Mouse (Mus musculus) telencephalon, adult 2 months (tissue): ENCODE results near the gene Smarce1.

Experiments
- DNase-seq: peaks from one replicate; pipeline ENCODE4 v3.0.0-alpha.2; 2011; ENCODE audit warnings: low read depth, low spot score

The Smarce1 gene

GRCm38 (mm10) chr11:99169438-99169837 lies 61.4 kb downstream of the Smarce1 start:
- DNase-seq = no peak

GRCm38 (mm10) chr11:99168030-99168474 lies 62.8 kb downstream of the Smarce1 start:
- no peak for DNase-seq

GRCm38 (mm10) chr11:99167576-99167975 lies 63.2 kb downstream of the Smarce1 start:
- DNase-seq = no peak

- no peak for DNase-seq
Observed at GRCm38 (mm10) chr11:99166241-99166640, 64.6 kb downstream of the Smarce1 start.

- DNase-seq = no peak
Observed at GRCm38 (mm10) chr11:99165031-99165752, 65.6 kb downstream of the Smarce1 start.

GRCm38 (mm10) chr11:99162972-99163686 lies 67.7 kb downstream of the Smarce1 start:
- no peak for DNase-seq

- DNase-seq = no peak
Observed at GRCm38 (mm10) chr11:99161648-99162047, 69.2 kb downstream of the Smarce1 start.

- DNase-seq = no peak
Observed at GRCm38 (mm10) chr11:99160228-99160627, 70.6 kb downstream of the Smarce1 start.
